Mouse (Mus musculus): ENCODE data around the gene Zfp866.

Gene Zfp866

GRCm38 (mm10) chr8:69790773-69791367 is at the start of gene Zfp866, which contains the start of gene Atp13a1:
Zfp866 (minus strand) TSS chr8:69791178.
Atp13a1 (plus strand) TSS chr8:69791163.
- DNase-seq (ENCODE audit: inconsistent age in 2 of 2, low spot score in 1 of 2) = peak; percentile 92 to 97

GRCm38 (mm10) chr8:69837057-69837682 is 46.2 kb upstream of the Zfp866 start:
- no peak for DNase-seq (ENCODE audit: inconsistent age in 2 of 2, low spot score in 1 of 2)

GRCm38 (mm10) chr8:69832298-69832853 is 41.4 kb upstream of the Zfp866 start, which contains the start of gene Pbx4:
Pbx4 (plus strand) TSS chr8:69832491.
- peak; percentile 86 to 92 for DNase-seq (ENCODE audit: inconsistent age in 2 of 2, low spot score in 1 of 2)

GRCm38 (mm10) chr8:69826371-69826770 is 35.4 kb upstream of the Zfp866 start:
- peak in 1 of 2 experiments; percentile 23 for DNase-seq (ENCODE audit: inconsistent age in 2 of 2, low spot score in 1 of 2)

GRCm38 (mm10) chr8:69822386-69823191 is 31.6 kb upstream of the Zfp866 start, which contains the start of gene Lpar2:
Lpar2 (plus strand) TSS chr8:69822429.
- DNase-seq (ENCODE audit: inconsistent age in 2 of 2, low spot score in 1 of 2) = peak; percentile 79 to 85

- DNase-seq (ENCODE audit: inconsistent age in 2 of 2, low spot score in 1 of 2) = peak; percentile 67 to 81
These were observed 31.0 kb upstream of the Zfp866 start for GRCm38 (mm10) chr8:69821971-69822385.

GRCm38 (mm10) chr8:69820466-69820865 is 29.5 kb upstream of the Zfp866 start:
- no peak for DNase-seq (ENCODE audit: inconsistent age in 2 of 2, low spot score in 1 of 2)

GRCm38 (mm10) chr8:69815396-69815795 is 24.4 kb upstream of the Zfp866 start:
- no peak for DNase-seq (ENCODE audit: inconsistent age in 2 of 2, low spot score in 1 of 2)

GRCm38 (mm10) chr8:69814881-69815280 is 23.9 kb upstream of the Zfp866 start:
- no peak for DNase-seq (ENCODE audit: inconsistent age in 2 of 2, low spot score in 1 of 2)

- DNase-seq (ENCODE audit: inconsistent age in 2 of 2, low spot score in 1 of 2) = no peak
These were observed 18.8 kb upstream of the Zfp866 start for GRCm38 (mm10) chr8:69809820-69810219.

GRCm38 (mm10) chr8:69808864-69809403 is 18.0 kb upstream of the Zfp866 start:
- peak in 1 of 2 experiments; percentile 73 for DNase-seq (ENCODE audit: inconsistent age in 2 of 2, low spot score in 1 of 2)

GRCm38 (mm10) chr8:69808094-69808863 is 17.3 kb upstream of the Zfp866 start, which contains the start of gene Gmip:
Gmip (plus strand) TSS chr8:69808679.
- peak; percentile 85 to 94 for DNase-seq (ENCODE audit: inconsistent age in 2 of 2, low spot score in 1 of 2)

- DNase-seq (ENCODE audit: inconsistent age in 2 of 2, low spot score in 1 of 2) = peak in 1 of 2 experiments; percentile 12
These were observed 16.3 kb upstream of the Zfp866 start for GRCm38 (mm10) chr8:69807236-69807635.

GRCm38 (mm10) chr8:69805491-69805890 is 14.5 kb upstream of the Zfp866 start:
- peak in 1 of 2 experiments; percentile 8 for DNase-seq (ENCODE audit: inconsistent age in 2 of 2, low spot score in 1 of 2)

GRCm38 (mm10) chr8:69805086-69805485 is 14.1 kb upstream of the Zfp866 start:
- peak in 1 of 2 experiments; percentile 7 for DNase-seq (ENCODE audit: inconsistent age in 2 of 2, low spot score in 1 of 2)

- peak in 1 of 2 experiments; percentile 1 for DNase-seq (ENCODE audit: inconsistent age in 2 of 2, low spot score in 1 of 2)
These were observed 13.6 kb upstream of the Zfp866 start for GRCm38 (mm10) chr8:69804537-69804936.

- peak in 1 of 2 experiments; percentile 4 for DNase-seq (ENCODE audit: inconsistent age in 2 of 2, low spot score in 1 of 2)
These were observed 12.4 kb upstream of the Zfp866 start for GRCm38 (mm10) chr8:69803366-69803765.

- no peak for DNase-seq (ENCODE audit: inconsistent age in 2 of 2, low spot score in 1 of 2)
These were observed 11.2 kb upstream of the Zfp866 start for GRCm38 (mm10) chr8:69802216-69802615.

- no peak for DNase-seq (ENCODE audit: inconsistent age in 2 of 2, low spot score in 1 of 2)
These were observed 10.8 kb upstream of the Zfp866 start for GRCm38 (mm10) chr8:69801796-69802195.

GRCm38 (mm10) chr8:69799946-69800345 is 9.0 kb upstream of the Zfp866 start:
- no peak for DNase-seq (ENCODE audit: inconsistent age in 2 of 2, low spot score in 1 of 2)
